ENCODE assay signal across 8 mouse cellular contexts in genomic region chr2:21940797-21941487, GRCm38 (mm10).
DNase-seq lines count a peak whose midpoint lies in the region; ATAC-seq lines count a peak whose summit lies in the region.

No protein-coding gene starts in this region.

- H3K36me3 ChIP-seq in forebrain, embryonic 11.5 days (ENCODE audit: control insufficient read depth, insufficient read depth, low read length): no peaks in the 10 kb centered on the region
- H3K36me3 ChIP-seq in forebrain, embryonic 10.5 days (replicated peaks): no peaks in the 10 kb centered on the region
- no peaks in the 10 kb centered on the region for H3K36me3 ChIP-seq in forebrain, embryonic 13.5 days (ENCODE audit: poor library complexity, severe bottlenecking)
- no peaks in the 10 kb centered on the region for H3K36me3 ChIP-seq in neural tube, embryonic 15.5 days

- WGBS in forebrain, embryonic 11.5 days: 51% methylated on average over 4 of the region's 4 CpGs
- WGBS in forebrain, embryonic 10.5 days: 53% methylated on average over 4 of the region's 4 CpGs
- WGBS in forebrain, embryonic 13.5 days: 48% methylated on average over 4 of the region's 4 CpGs
- 48% methylated on average over 4 of the region's 4 CpGs for WGBS in neural tube, embryonic 15.5 days

- no peaks in the 10 kb centered on the region for H3K4me1 ChIP-seq in forebrain, embryonic 11.5 days (replicated peaks; ENCODE audit: control insufficient read depth, insufficient read depth, low read length)
- no peaks in the 10 kb centered on the region for H3K4me1 ChIP-seq in forebrain, embryonic 10.5 days
- no peaks in the 10 kb centered on the region for H3K4me1 ChIP-seq in forebrain, embryonic 13.5 days
- no peaks in the 10 kb centered on the region for H3K4me1 ChIP-seq in neural tube, embryonic 15.5 days

- DNase-seq in forebrain, embryonic 11.5 days (ENCODE audit: low spot score): no peak
- DNase-seq in forebrain, embryonic 10.5 days (ENCODE audit: extremely low spot score, low spot score): no peak
- DNase-seq in right cerebral cortex, adult 2 months (ENCODE audit: low spot score in 2 of 2): peak; percentile 26 to 56
- DNase-seq in right cerebral cortex, postnatal 36 days (ENCODE audit: low spot score in 2 of 2): no peak
- peak; percentile 46 for DNase-seq in layer of hippocampus, adult 9-10 months (ENCODE audit: low spot score)
- no peak for DNase-seq in yolk sac, embryonic 10.5 days (ENCODE audit: low spot score)

- ATAC-seq in forebrain, embryonic 11.5 days (replicated peaks; ENCODE audit: low FRiP score): peak; percentile 61
- ATAC-seq in forebrain, embryonic 13.5 days: peak; percentile 83; the same call in 1 of the 2 replicates
- ATAC-seq in neural tube, embryonic 15.5 days (ENCODE audit: low FRiP score): peak; percentile 81; the same call in 1 of the 2 replicates

- no peaks in the 10 kb centered on the region for H3K9me3 ChIP-seq in forebrain, embryonic 11.5 days (ENCODE audit: control insufficient read depth, low read length)
- H3K9me3 ChIP-seq in forebrain, embryonic 10.5 days: 0 out of 2 replicates have a peak, but pooled peaks cover 6% of the 10 kb centered on the region
- no peaks in the 10 kb centered on the region for H3K9me3 ChIP-seq in forebrain, embryonic 13.5 days (replicated peaks)
- no peaks in the 10 kb centered on the region for H3K9me3 ChIP-seq in neural tube, embryonic 15.5 days (replicated peaks)

- H3K4me2 ChIP-seq in forebrain, embryonic 11.5 days (ENCODE audit: low read depth, low read length, severe bottlenecking): no peak overlapping the region
- H3K4me2 ChIP-seq in forebrain, embryonic 13.5 days: no peak overlapping the region
- H3K4me2 ChIP-seq in neural tube, embryonic 15.5 days: no peak overlapping the region

- H3K27ac ChIP-seq in forebrain, embryonic 11.5 days (ENCODE audit: low read depth, low read length): no peak overlapping the region
- H3K27ac ChIP-seq in forebrain, embryonic 10.5 days: no peak overlapping the region
- no peak overlapping the region for H3K27ac ChIP-seq in forebrain, embryonic 13.5 days
- H3K27ac ChIP-seq in neural tube, embryonic 15.5 days (replicated peaks): no peak overlapping the region

- no peak overlapping the region for H3K9ac ChIP-seq in forebrain, embryonic 11.5 days (ENCODE audit: low read length)
- H3K9ac ChIP-seq in forebrain, embryonic 13.5 days: no peak overlapping the region
- no peak overlapping the region for H3K9ac ChIP-seq in neural tube, embryonic 15.5 days (replicated peaks)

- no peak overlapping the region for H3K4me3 ChIP-seq in forebrain, embryonic 11.5 days (ENCODE audit: low read depth, low read length)
- no peak overlapping the region for H3K4me3 ChIP-seq in forebrain, embryonic 10.5 days
- no peak overlapping the region for H3K4me3 ChIP-seq in forebrain, embryonic 13.5 days
- no peak overlapping the region for H3K4me3 ChIP-seq in neural tube, embryonic 15.5 days (replicated peaks)

- no peaks in the 10 kb centered on the region for H3K27me3 ChIP-seq in forebrain, embryonic 11.5 days (ENCODE audit: control insufficient read depth, insufficient read depth, low read length)
- H3K27me3 ChIP-seq in forebrain, embryonic 10.5 days (ENCODE audit: poor library complexity, severe bottlenecking): no peaks in the 10 kb centered on the region
- H3K27me3 ChIP-seq in forebrain, embryonic 13.5 days: no peaks in the 10 kb centered on the region
- no peaks in the 10 kb centered on the region for H3K27me3 ChIP-seq in neural tube, embryonic 15.5 days (replicated peaks)

Comparison
In these comparisons a context has a peak if more than half of its experiments do, and no peak if none do; other contexts are left out.
1. DNase-seq: peak in right cerebral cortex, adult 2 months (2 of 2) and layer of hippocampus, adult 9-10 months (single experiment); none in forebrain, embryonic 11.5 days (single experiment), forebrain, embryonic 10.5 days (single experiment), right cerebral cortex, postnatal 36 days (0 of 2) and yolk sac, embryonic 10.5 days (single experiment).
2. Peak in every context shown above with its lines, with median percentiles within 50 percentile points of each other: ATAC-seq.